Mouse (Mus musculus) C2C12 (cell line): ENCODE results near the gene Copb1. TPM values are rescaled to one million over a fixed set of nuclear protein-coding genes. Genes with fewer than 3 reads are reported as not detected.

Experiments
- H3K27me3 ChIP-seq: one replicate; pipeline ENCODE4 v1.6.1; 2011; ENCODE audit not compliant: control insufficient read depth, insufficient read depth, insufficient read length
- H3K36me3 ChIP-seq: one replicate; pipeline ENCODE4 v1.6.1; 2011; ENCODE audit not compliant: control insufficient read depth, insufficient read depth
- H3K4me3 ChIP-seq: one replicate; pipeline ENCODE4 v1.5.1; 2011; ENCODE audit warnings: mild to moderate bottlenecking, control low read depth; ENCODE audit not compliant: poor library complexity, insufficient read depth, severe bottlenecking
- H3K79me2 ChIP-seq: one replicate; pipeline ENCODE4 v1.6.1; 2011; ENCODE audit not compliant: control insufficient read depth, insufficient read depth
- H3K79me3 ChIP-seq: one replicate; pipeline ENCODE4 v1.6.1; 2011; ENCODE audit warnings: low read depth, control low read depth
- H3ac ChIP-seq: one replicate; pipeline ENCODE3; 2011; ENCODE audit warnings: low read depth; ENCODE audit not compliant: control insufficient read depth, insufficient read length
- CEBPB ChIP-seq: IDR thresholded peaks from one replicate; pipeline ENCODE4 v1.6.1; 2011; ENCODE audit warnings: low read depth, mild to moderate bottlenecking, control low read depth, moderate library complexity
- CTCF ChIP-seq: IDR thresholded peaks from one replicate; pipeline ENCODE4 v1.5.1; 2011; ENCODE audit not compliant: control insufficient read depth, insufficient read depth, insufficient read length
- FOSL1 ChIP-seq: IDR thresholded peaks from one replicate; pipeline ENCODE4 v1.8.0; 2011; ENCODE audit warnings: mild to moderate bottlenecking, low read length; ENCODE audit not compliant: poor library complexity, insufficient read depth, severe bottlenecking
- MAX ChIP-seq: IDR thresholded peaks from one replicate; pipeline ENCODE4 v1.6.1; 2011; ENCODE audit warnings: mild to moderate bottlenecking, control low read depth
- MYOD1 ChIP-seq: IDR thresholded peaks from one replicate; pipeline ENCODE4 v1.6.1; 2011; ENCODE audit warnings: low read depth; ENCODE audit not compliant: control insufficient read depth, insufficient read length
- MYOG ChIP-seq: IDR thresholded peaks from one replicate; pipeline ENCODE4 v1.6.1; 2011; ENCODE audit not compliant: control insufficient read depth, insufficient read length; ENCODE audit errors: extremely low read depth
- USF1 ChIP-seq: IDR thresholded peaks from one replicate; pipeline ENCODE4 v1.6.1; 2011; ENCODE audit warnings: low read depth, mild to moderate bottlenecking, control low read depth, moderate library complexity
- polyA plus RNA-seq: library from polyadenylated mRNA; unstranded; fragments of >200 nt; fragmentation: generic; extraction: Trizol; gene quantifications from one replicate; pipeline ENCODE4 v1.2.1, GENCODE M21; 2012; ENCODE audit warnings: missing spikeins

Copb1 gene
- polyA plus RNA-seq, 1 experiment, result 53.9 TPM

- Histone ChIP-seq H3K36me3 (no peaks in the 10 kb centered on the region), H3K79me3 (no peaks in the 10 kb centered on the region), H3K79me2 (no peaks in the 10 kb centered on the region), H3K4me3 (no peak overlapping the region), H3ac (no peak overlapping the region), H3K27me3 (no peaks in the 10 kb centered on the region)
- TF ChIP-seq MAX (no peak), CEBPB (no peak), FOSL1 (no peak), USF1 (no peak), MYOG (no peak), CTCF (no peak), MYOD1 (no peak)
Observed at GRCm38 (mm10) chr7:114292501-114292971, 38.0 kb upstream of the Copb1 start.

GRCm38 (mm10) chr7:114291461-114292335 lies 37.2 kb upstream of the Copb1 start:
- H3K27me3 ChIP-seq, result no peaks in the 10 kb centered on the region
- no peaks in the 10 kb centered on the region for H3K79me3 ChIP-seq
- H3ac ChIP-seq, result no peak overlapping the region
- H3K36me3 ChIP-seq, result no peaks in the 10 kb centered on the region
- H3K4me3 ChIP-seq, result no peak overlapping the region
- TF ChIP-seq MYOG (no peak), CTCF (no peak), MYOD1 (no peak)
- H3K79me2 ChIP-seq, result no peaks in the 10 kb centered on the region

GRCm38 (mm10) chr7:114290078-114290506 lies 35.6 kb upstream of the Copb1 start:
- Histone ChIP-seq H3K79me2 (no peaks in the 10 kb centered on the region), H3K4me3 (no peak overlapping the region), H3K36me3 (no peaks in the 10 kb centered on the region), H3ac (no peak overlapping the region), H3K79me3 (no peaks in the 10 kb centered on the region), H3K27me3 (no peaks in the 10 kb centered on the region)
- no peak for TF ChIP-seq FOSL1
- no peak for TF ChIP-seq MYOG
- TF ChIP-seq CEBPB, result no peak
- no peak for TF ChIP-seq CTCF
- no peak for TF ChIP-seq MAX
- TF ChIP-seq USF1, result no peak
- no peak for TF ChIP-seq MYOD1

- no peaks in the 10 kb centered on the region for H3K27me3 ChIP-seq
- no peaks in the 10 kb centered on the region for H3K36me3 ChIP-seq
- no peak overlapping the region for H3ac ChIP-seq
- H3K79me2 ChIP-seq, result no peaks in the 10 kb centered on the region
- no peak for TF ChIP-seq CEBPB
- TF ChIP-seq MYOD1, result no peak
- no peak for TF ChIP-seq FOSL1
- no peak for TF ChIP-seq MAX
- no peak for TF ChIP-seq USF1
- no peak for TF ChIP-seq CTCF
- TF ChIP-seq MYOG, result no peak
- H3K79me3 ChIP-seq, result no peaks in the 10 kb centered on the region
- H3K4me3 ChIP-seq, result no peak overlapping the region
Observed at GRCm38 (mm10) chr7:114284296-114284910, 29.9 kb upstream of the Copb1 start.

GRCm38 (mm10) chr7:114283006-114283405 lies 28.5 kb upstream of the Copb1 start:
- Histone ChIP-seq H3K27me3 (no peaks in the 10 kb centered on the region), H3K36me3 (no peaks in the 10 kb centered on the region), H3K79me2 (no peaks in the 10 kb centered on the region), H3K79me3 (no peaks in the 10 kb centered on the region), H3ac (no peak overlapping the region), H3K4me3 (no peak overlapping the region)
- TF ChIP-seq MYOD1 (no peak), MYOG (no peak), CEBPB (no peak), USF1 (no peak), CTCF (no peak), FOSL1 (no peak), MAX (no peak)
